19 mouse cellular contexts compared by ENCODE assay signal in genomic region chr3:108790499-108790898, GRCm38 (mm10). TPM values are rescaled to one million over a fixed set of nuclear protein-coding genes. Genes with fewer than 3 reads are reported as not detected.
"Had no signal": no experiment of that assay in that cellular context is flagged by ENCODE, and none has a peak within 500 bp of the region (broad histone marks: within the 10 kb centered on the region; RNA-seq: fewer than 3 reads in every experiment).

No protein-coding gene starts in this region.

- H3K27ac ChIP-seq: intestine, embryonic 15.5 days; liver, embryonic 13.5 days; lung, embryonic 15.5 days; macrophage; midbrain, embryonic 15.5 days; neural tube, embryonic 12.5 days had no signal

- H3K36me3 ChIP-seq: midbrain, embryonic 15.5 days had no signal

- H3K9ac ChIP-seq: intestine, embryonic 15.5 days; liver, embryonic 13.5 days; liver, postnatal 0 days; lung, embryonic 15.5 days; midbrain, embryonic 15.5 days; neural tube, embryonic 12.5 days had no signal

- H3K4me2 ChIP-seq: intestine, embryonic 15.5 days; liver, embryonic 13.5 days; lung, embryonic 15.5 days; midbrain, embryonic 11.5 days; midbrain, embryonic 15.5 days; neural tube, embryonic 12.5 days had no signal

- H3K4me1 ChIP-seq: intestine, embryonic 15.5 days; midbrain, embryonic 15.5 days had no signal

- H3K27me3 ChIP-seq: intestine, embryonic 15.5 days; liver, embryonic 13.5 days; lung, embryonic 15.5 days; midbrain, embryonic 15.5 days; neural tube, embryonic 12.5 days had no signal

- DNase-seq: kidney, adult 18-20 months; kidney, postnatal 14 days; layer of hippocampus, adult 9-11 months; layer of hippocampus, postnatal 36 days; liver; liver, embryonic 13.5 days; liver, postnatal 0 days; lung, postnatal 14 days; retina, postnatal 1 day; thymus, adult 2 months; thymus, postnatal 36 days had no signal

- ATAC-seq: intestine, embryonic 15.5 days; liver, postnatal 0 days; midbrain, embryonic 15.5 days had no signal

- H3K9me3 ChIP-seq: intestine, embryonic 15.5 days; liver, embryonic 13.5 days; lung, embryonic 15.5 days; midbrain, embryonic 15.5 days; neural tube, embryonic 12.5 days had no signal

- H3K4me3 ChIP-seq: intestine, embryonic 15.5 days; liver, embryonic 13.5 days; lung, embryonic 15.5 days; megakaryocyte, embryonic 14.5 days; midbrain, embryonic 15.5 days; neural tube, embryonic 12.5 days had no signal

RNA-seq across cellular contexts. Expression of gene Aknad1, which starts 51.0 kb away (rescaled TPM):
- polyA plus RNA-seq: kidney, embryonic 14.5 days; macrophage; midbrain, embryonic 11.5 days; midbrain, embryonic 15.5 days had no signal
